Mouse (Mus musculus) c-Kit-positive CD71-positive TER-119-positive erythroid progenitor cells, embryonic 14.5 days (primary cell): ENCODE measurements around the gene Gipc3.

Source experiments
- DNase-seq: peaks from one replicate; pipeline ENCODE4 v3.0.0-alpha.2; 2013; ENCODE audit warnings: low spot score

The Gipc3 gene

GRCm38 (mm10) chr10:81367207-81367495 is 24.1 kb upstream of the Gipc3 start:
- no peak for DNase-seq

DNA sequence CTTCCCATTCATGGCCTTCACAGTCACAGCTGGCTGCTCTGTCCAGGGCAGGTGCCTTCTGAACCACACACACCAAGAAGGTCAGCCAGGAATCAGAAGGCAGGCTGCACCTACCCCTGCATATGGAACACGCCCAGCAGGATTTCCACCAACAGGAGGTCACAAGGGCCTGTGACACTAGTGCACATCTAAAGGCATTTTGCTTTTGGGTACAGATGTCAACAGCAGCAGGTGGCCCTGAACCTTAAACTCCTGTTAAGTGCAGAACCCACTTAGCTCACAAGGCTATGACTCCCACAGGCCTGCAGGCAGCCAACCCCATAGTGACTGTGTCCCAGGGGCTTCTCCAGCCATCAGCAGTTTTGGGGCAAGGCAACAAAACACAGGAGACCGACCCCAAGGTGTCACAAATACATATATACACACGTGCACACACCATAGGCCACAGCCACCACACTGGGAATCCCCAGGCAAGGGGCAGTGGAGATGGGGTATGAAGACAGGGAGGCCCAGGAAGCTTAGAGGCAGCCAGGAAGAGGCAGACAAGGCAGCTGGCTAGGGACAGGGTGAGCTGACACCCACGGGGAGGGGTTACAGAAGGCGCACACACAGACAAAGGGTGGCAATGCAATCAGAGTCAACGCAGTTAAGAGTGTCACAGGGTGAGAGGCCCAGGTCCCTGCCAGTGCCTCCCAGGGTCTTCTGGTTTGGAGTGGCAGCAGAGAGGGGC is 23.6 kb upstream of the Gipc3 start:
- DNase-seq, result no peak

DNA sequence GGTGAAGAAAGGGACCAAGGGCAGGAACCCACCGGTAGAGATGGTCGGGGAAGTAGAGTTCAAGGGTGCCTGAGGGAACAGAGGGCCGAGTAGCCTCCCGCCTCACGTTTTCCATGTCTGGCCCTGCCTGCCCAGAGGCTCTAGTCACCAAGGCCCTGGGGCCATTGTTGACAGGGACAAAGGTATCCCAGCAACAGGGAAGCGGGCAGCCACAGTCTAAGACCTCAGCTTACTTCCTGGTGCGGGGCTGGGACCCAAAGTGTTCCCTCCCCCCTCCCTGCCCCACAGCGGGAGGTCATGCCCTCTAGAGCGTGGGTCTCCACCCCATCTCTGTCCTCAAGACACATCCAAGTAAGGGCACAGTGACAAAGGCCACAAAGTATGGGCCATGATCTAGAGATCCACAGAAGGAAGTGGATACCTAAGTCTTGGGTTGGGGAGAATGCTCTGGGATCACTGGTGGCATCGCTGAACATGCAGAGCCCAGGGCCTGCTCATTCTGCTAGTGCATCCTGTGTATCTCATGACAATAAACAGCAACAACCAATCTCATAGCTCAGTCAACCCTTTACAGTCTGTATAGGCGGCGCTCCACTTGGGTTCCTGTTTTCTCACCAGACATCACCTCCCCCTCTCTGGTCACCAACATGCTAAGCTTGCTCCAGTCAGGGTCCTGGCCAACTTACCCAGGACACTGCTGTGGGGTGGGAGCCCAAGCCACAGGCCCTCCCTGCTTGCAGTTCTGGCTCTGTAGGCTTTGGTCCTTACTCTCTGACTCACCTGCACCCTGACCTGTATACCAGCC is 22.8 kb upstream of the Gipc3 start, which contains the start of gene 4930404N11Rik:
TSS of gene 4930404N11Rik (minus strand) at position 145 of the 805 bp plus-strand sequence.
- no peak for DNase-seq

DNA sequence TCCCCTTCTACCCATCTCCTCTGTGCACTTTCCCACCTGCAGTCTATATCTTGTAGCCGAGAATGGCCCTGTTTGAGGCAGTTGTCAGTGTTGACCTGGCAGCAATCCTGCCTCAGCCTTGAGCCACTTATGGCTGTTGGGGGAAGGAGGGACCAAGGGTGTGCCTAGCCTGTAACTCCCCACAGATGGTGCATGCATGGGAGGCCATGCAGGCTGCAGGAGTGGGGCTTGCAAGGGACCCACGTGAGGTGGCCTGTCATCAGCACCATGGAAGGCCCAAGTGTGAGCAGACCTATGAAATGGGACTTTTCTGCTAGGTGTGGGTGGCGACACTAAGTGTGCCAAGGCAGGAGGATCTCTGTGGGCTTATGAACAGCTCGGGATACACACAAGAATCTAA is 22.0 kb upstream of the Gipc3 start:
- DNase-seq, result no peak

DNA sequence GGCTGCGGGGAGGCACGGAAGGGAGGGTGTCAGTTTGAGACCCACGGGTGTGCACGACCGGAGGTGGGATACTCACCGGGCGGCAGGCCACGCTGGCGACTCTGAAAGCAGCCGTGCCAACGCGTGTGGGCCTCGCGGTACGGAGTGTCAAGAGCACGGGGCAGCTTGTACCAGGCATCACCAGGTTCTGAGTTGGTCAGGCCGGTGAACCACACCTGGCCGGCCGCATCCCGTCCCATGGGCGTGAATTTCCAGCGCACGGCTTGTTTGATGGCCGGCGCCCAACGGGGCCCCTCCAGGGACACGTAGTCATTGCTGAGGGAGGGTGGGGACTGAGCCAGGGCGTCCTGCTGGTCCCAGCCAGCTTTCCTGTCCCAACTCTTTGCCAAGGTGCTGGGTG is 21.6 kb upstream of the Gipc3 start:
- no peak for DNase-seq

- DNase-seq, result no peak
These were observed 20.6 kb upstream of the Gipc3 start for GRCm38 (mm10) chr10:81363436-81364346.

GRCm38 (mm10) chr10:81362336-81362949 is 19.4 kb upstream of the Gipc3 start:
- peak; percentile 82 for DNase-seq

- DNase-seq, result no peak
These were observed 17.7 kb upstream of the Gipc3 start for GRCm38 (mm10) chr10:81360721-81361120.

DNA sequence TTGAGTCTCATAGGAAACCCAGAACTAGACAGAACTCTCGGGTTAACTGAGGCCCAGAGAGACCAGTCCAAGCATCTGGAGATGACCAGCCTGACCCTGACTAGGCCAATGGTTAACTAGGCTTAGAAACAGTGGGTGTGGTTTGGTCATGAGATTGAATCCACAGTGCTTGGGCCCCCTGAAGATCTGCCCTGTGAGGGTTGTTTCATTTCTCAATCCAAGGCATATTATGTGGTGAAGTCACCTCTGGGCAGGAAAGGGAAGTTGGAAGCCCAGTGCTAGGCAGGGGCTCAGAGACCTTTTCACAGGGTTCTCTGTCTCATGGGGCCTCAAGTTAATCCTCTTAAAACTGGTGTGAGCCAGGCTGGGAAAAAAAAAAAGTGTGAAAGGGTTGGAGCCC is 15.8 kb upstream of the Gipc3 start:
- no peak for DNase-seq

DNA sequence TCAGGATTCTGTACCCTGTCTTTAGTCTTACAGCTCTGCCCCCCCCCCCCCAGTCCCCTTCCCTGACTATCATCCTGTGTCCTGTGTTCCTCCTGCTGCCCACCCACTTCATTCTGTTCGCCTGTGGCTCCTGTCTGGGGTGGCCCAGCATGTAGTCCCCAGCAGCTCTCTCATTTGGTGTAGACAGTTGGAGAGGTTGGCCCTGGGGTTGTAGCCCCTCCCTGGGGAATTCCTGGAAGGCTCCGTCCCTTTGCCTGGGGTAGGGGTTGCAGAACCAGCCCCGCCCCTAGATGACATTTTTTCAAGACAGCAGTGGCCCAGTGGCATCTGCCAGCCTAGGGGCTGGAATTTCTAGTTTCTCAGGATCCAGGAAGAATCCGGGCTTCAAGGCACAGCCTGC is 15.1 kb upstream of the Gipc3 start:
- no peak for DNase-seq

DNA sequence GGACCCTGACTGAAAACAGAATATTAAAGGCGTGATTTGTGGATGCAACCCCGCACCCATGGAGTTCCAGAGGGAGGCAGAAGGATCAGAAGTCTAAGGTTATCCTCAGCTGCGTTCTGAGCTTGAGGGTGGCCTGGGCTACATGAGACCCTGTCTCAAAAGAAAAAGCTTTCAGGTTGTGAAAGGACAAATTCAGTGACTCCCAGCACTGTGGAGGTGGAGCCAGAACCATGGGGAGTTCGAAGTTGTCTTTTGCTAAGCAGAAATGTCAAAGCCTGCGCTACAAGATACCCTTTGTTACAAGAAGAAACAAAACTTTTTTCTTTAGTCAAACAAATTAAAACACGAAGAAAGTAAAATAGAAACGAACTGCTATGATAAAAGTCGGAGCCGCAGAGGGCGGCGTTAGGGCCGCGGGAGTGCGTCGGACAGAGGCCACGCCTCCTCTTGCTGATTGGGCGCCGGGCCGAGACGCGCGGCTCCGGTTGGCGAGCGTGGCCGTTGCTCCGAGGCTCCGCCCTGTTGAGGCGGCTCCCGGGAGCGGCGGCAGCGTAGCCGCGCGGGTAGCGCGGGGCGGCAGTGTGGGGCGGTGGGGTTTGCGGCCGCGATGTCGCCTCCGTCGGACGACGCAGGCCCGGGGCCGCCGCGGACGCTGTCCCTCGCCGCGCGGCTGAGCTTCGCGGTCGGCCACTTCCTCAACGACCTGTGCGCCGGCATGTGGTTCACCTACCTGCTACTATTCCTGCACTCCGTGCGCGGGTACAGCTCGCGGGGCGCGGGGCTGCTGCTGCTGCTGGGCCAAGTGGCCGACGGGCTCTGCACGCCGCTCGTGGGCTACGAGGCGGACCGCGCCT is 14.2 kb upstream of the Gipc3 start, which contains the start of gene Mfsd12:
TSS of gene Mfsd12 (plus strand) at position 501 of the 854 bp plus-strand sequence.
- peak; percentile 87 for DNase-seq

DNA sequence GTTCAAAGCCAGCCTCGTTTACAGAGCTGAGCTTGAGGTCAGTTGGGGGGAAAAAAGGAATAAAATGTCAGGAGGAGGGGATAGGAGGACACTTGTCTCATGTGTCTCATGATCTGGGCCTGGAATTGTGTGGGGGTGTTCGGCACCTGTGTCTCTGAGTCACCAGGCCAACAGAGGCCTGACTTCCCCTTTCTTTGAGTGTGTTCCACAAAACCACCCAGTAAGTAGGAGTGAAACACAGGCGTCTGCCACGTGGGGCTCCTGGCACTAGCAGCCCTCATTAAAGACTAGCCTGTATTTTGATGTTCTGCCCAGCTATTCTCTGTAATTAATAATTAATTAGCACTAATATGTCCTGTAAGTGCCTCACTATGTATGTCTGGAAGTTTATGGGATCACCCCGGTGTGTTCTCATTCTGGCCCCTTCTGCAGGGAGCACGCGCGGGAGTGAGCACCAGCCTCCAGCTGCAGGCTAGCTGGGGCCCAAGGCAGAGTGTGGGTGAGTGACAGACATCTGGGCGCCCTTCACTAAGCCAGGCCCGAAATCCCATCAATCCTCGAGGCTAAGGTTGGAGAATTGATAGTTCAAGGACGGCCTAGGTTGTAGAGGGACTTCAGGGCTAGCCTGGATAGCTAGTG is 13.4 kb upstream of the Gipc3 start:
- no peak for DNase-seq

DNA sequence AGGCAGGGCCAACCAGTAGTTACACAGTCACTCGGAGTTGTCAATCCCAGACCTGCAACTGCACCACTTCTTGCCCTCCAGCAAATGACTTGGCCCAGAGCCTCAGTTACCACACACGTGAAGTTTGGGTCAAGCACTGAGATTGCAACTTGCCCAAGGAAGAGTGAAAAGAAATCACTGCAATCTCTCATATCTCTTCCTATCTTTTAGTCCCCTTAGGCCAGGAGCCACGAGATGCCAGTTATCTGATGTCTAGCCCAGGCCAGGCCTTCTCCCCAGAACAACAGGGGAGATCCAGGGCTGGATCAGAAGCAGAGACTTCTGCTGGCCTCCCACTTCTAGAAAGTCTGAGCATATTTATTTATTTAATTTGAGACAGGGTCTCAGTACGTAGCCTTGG is 12.5 kb upstream of the Gipc3 start:
- no peak for DNase-seq

DNA sequence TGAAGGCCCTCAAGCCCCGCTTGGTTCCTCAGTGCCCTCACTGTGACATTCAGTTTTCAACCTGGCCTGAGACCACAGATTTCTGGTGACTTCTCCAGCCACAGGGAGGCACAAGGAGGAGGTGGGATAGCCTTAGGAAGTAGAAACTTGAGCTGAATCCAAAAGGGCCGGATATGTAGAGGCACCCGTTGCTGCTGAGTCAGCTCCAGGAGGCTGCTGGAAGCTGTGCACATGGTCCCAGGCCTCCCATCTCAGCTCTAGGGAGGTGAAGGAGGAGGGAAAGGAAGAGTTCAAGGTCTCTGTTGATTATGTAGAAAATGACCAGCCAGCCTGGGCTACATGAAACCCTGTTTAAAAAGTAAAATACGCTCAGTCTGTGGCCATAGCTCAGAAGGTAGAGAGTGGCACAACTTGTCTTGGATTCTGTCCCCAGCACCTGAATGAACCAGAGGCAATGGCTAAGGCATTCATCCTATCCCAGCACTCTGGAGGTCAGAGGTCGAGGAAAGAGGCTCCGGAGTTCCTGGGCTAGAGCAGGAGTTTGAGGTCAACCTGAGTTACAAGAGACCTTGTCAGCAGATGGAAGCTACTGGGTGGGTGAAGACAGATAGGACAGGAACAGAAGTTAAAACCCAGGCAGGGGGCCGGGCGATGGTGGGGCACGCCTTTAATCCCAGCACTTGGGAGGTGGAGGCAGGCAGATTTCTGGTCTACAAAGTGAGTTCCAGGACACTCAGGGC is 11.8 kb upstream of the Gipc3 start:
- DNase-seq, result no peak

DNA sequence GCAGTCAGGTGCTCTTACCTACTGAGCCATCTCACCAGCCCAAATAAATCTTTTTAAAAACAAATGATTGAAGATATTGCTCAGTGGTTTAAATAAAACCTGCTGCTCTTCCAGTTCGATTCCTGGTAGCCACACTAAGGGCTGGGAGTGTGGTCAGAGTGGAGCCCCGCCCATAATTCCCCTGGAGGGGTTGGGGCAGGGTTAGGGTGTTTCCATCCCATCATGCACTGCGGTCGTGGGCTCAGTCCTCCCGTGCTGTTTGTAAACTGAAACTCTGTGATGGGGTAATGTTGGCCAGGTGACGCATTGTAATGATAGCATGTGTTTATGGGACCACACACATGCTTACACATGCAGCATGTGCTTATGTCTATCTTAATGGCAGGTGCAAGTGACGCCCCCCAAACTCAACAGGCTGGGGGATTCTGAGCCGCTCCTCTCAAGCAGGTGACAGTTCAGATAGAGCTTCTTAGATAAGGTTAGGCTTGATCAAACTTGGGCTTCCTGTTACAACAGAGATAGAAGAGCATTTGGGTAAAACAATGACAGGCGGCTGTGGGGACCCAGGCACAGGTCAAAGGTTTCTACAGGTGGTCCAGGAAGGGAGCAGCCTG is 8.7 kb upstream of the Gipc3 start:
- DNase-seq, result peak; percentile 83

DNA sequence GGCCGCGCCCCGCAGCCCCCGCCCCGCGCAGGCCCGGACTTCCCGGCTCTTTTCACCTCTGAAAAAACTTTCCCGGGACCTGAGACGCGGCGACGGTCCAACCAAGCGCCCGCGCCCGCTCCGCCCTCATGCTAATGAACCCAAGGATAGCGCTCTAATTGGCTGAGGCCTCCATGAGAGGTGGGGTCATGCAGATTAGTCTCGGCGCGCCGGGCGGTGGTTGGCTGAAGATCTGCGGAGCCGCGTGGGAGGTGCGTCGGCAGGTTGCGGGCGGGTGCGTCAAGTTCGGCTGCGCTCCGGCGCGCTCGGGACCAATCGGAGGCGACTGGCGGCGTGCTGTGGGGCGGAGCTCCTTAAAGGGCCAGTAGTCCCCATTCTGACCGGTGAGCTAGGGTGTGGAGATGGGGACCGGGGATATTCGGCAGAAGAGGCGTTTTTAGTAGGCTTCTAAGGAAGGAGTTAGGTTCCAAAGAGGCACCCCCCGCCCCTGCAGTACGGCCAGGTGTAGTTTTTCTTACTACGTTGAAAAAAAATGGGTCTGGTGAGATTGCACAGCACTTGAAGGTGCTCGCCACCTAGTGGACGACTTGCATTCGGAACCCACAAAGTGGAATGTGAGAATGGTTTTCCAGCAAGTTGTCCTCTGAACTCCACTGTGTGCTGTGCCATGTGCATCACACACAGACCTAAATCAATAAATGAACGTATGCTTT is 7.4 kb upstream of the Gipc3 start, which contains the start of gene Hmg20b:
TSS of gene Hmg20b (minus strand) at position 130 of the 713 bp plus-strand sequence.
- peak; percentile 98 for DNase-seq

GRCm38 (mm10) chr10:81349961-81350350 is 6.9 kb upstream of the Gipc3 start:
- no peak for DNase-seq

GRCm38 (mm10) chr10:81349146-81349545 is 6.1 kb upstream of the Gipc3 start:
- DNase-seq, result peak; percentile 70
